Mouse (Mus musculus) fibroblast of lung, adult 2 months (primary cell): ENCODE measurements around the gene Selenom.

Experiments
- DNase-seq: peaks from one replicate; pipeline ENCODE4 v3.0.0-alpha.2; 2011; ENCODE audit warnings: low read depth

The Selenom gene

GRCm38 (mm10) chr11:3554976-3555375 is 40.5 kb downstream of the Selenom start:
- no peak for DNase-seq

- no peak for DNase-seq
Observed at GRCm38 (mm10) chr11:3557852-3558251, 43.4 kb downstream of the Selenom start.

GRCm38 (mm10) chr11:3560202-3560601 is 45.7 kb downstream of the Selenom start:
- DNase-seq = no peak

GRCm38 (mm10) chr11:3563853-3564252 is 49.4 kb downstream of the Selenom start:
- DNase-seq = no peak

GRCm38 (mm10) chr11:3564451-3564850 is 50.0 kb downstream of the Selenom start:
- no peak for DNase-seq

- DNase-seq = no peak
Observed at GRCm38 (mm10) chr11:3566018-3566417, 51.5 kb downstream of the Selenom start.
